Mouse (Mus musculus): Measurements from ENCODE around the gene Frat1. TPM values are rescaled to one million over a fixed set of nuclear protein-coding genes. Genes with fewer than 3 reads are reported as not detected.

The Frat1 gene
- polyA plus RNA-seq (2016; fragmentation: Nextera tagmentation; extraction: Ambion mirVana) = 3.2 and 6.6 TPM in 2 replicates

- H3K27ac ChIP-seq = peak within 1 kb of the TSS; percentile 97
- peak; percentile 96 for DNase-seq (ENCODE audit: low spot score)
- H3K4me1 ChIP-seq = peaks cover 17% of the 10 kb centered on the region
- peak within 1 kb of the TSS; percentile 83 for H3K4me3 ChIP-seq
- peaks cover 20% of the 10 kb centered on the region for H3K27me3 ChIP-seq (ENCODE audit: insufficient read depth, poor library complexity, severe bottlenecking)
- no peaks in the 10 kb centered on the region for H3K36me3 ChIP-seq
- no peaks in the 10 kb centered on the region for H3K9me3 ChIP-seq
- 1% methylated on average over 39 of the region's 39 CpGs for WGBS
Measured at GRCm38 (mm10) chr19:41829381-41830105, at the start of gene Frat1. TSS of gene Frat1 (plus strand) at chr19:41829970.

GRCm38 (mm10) chr19:41786896-41787295 lies 42.9 kb upstream of the Frat1 start:
- Histone ChIP-seq H3K27ac (no peak overlapping the region), H3K27me3 (ENCODE audit: insufficient read depth, poor library complexity, severe bottlenecking) (no peaks in the 10 kb centered on the region), H3K36me3 (peaks cover 58% of the 10 kb centered on the region), H3K4me3 (no peak overlapping the region), H3K9me3 (no peaks in the 10 kb centered on the region), H3K4me1 (0 out of 2 replicates have a peak, but pooled peaks cover 2% of the 10 kb centered on the region)
- 96% methylated on average over 1 of the region's 1 CpGs for WGBS
- DNase-seq (ENCODE audit: low spot score) = no peak

DNA sequence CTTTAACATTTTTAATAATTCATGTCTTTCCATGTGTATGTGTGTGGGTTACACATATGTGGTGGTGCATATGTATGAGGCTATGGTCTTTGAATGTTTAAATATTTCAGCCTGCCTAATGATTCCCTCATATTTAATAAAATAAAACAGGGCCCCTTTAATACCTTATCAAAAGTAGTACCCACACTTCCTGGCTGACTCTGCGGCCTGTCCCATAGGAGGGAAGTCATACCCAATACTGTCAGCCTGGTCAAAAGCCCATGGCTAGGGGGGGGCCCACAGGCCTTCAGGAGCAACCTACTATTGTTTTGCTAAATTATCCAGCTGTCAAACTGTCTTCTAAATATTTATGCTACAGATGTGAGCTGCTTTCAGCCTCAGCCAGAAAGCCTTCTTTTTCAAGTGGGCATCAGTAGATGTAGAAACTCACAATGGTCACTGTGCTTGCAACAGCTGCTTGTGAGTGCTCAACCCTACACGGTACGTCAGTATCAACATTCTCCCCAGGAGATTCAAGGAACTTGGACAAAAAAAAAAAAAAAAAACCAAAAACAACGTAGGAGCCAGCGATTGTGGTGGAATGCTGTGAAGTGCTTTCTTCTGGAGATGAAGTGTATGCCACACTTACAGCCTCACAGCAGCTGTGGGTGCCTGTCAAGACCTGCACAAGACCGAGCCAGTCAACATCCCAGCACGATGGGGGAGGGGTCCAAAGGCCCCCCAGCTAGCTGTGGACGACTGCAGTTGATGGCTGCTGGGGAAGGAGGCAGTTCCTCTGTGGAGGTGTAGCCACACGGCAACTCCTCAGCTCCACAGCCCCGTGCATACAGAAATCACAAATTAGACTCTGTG lies 40.4 kb upstream of the Frat1 start:
- no peak overlapping the region for H3K4me3 ChIP-seq
- H3K27ac ChIP-seq = no peak overlapping the region
- H3K9me3 ChIP-seq = no peaks in the 10 kb centered on the region
- DNase-seq (ENCODE audit: low spot score) = no peak
- peaks cover 43% of the 10 kb centered on the region for H3K36me3 ChIP-seq
- 61% methylated on average over 10 of the region's 10 CpGs for WGBS
- H3K27me3 ChIP-seq (ENCODE audit: insufficient read depth, poor library complexity, severe bottlenecking) = no peaks in the 10 kb centered on the region
- H3K4me1 ChIP-seq = 0 out of 2 replicates have a peak, but pooled peaks cover 6% of the 10 kb centered on the region

DNA sequence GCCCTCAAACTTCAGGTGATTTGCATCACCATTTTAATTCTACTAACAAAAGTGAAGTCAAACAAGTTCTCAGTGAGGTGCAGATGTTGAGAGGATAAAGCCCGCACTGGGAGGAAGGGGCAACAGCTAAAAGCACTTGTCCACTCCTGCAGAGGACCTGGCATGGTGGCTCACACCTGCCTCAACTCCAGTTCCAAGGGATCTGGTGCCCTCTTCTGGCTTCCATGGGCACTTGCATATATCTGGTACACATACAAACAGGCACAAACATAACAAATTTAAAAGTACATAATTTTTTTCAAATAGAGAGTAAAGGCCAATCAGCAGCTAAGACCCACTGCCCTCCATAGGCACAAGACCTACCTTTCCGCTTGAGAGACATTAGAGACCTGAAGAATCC lies 38.4 kb upstream of the Frat1 start:
- WGBS = 86% methylated on average over 2 of the region's 2 CpGs
- no peaks in the 10 kb centered on the region for H3K9me3 ChIP-seq
- DNase-seq (ENCODE audit: low spot score) = no peak
- H3K4me3 ChIP-seq = no peak overlapping the region
- H3K4me1 ChIP-seq = 0 out of 2 replicates have a peak, but pooled peaks cover 6% of the 10 kb centered on the region
- H3K36me3 ChIP-seq = peaks cover 28% of the 10 kb centered on the region
- no peak overlapping the region for H3K27ac ChIP-seq
- H3K27me3 ChIP-seq (ENCODE audit: insufficient read depth, poor library complexity, severe bottlenecking) = no peaks in the 10 kb centered on the region

DNA sequence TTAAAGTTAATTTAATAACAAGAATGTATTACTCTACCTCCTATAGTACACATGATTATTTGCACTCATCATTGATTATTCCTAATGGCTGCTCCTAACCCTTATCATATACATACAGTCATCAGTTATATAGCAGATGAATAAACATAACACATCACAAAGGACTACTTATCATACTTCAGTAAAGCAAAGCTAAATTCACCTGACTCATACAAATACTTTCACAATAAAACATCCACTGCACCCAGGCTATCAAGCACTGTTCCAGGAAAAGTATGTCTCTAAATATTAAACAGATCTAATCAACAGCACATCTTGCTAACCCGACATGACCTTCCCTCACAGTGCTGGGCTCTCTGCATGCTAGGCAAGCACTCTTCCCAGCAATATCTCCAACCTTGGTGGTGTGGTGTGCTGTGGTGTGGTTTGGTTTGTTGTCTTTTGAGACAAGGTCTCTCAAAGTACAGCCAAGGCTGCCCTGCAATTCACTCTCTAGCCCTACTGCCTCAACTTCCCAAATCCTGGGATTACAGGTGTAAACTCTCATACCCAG lies 36.8 kb upstream of the Frat1 start:
- H3K4me3 ChIP-seq = no peak overlapping the region
- no peak overlapping the region for H3K27ac ChIP-seq
- peaks cover 18% of the 10 kb centered on the region for H3K36me3 ChIP-seq
- DNase-seq (ENCODE audit: low spot score) = no peak
- H3K4me1 ChIP-seq = 0 out of 2 replicates have a peak, but pooled peaks cover 6% of the 10 kb centered on the region
- WGBS = 77% methylated on average over 1 of the region's 1 CpGs
- H3K9me3 ChIP-seq = no peaks in the 10 kb centered on the region
- no peaks in the 10 kb centered on the region for H3K27me3 ChIP-seq (ENCODE audit: insufficient read depth, poor library complexity, severe bottlenecking)

GRCm38 (mm10) chr19:41794017-41794416 lies 35.8 kb upstream of the Frat1 start:
- no peak for DNase-seq (ENCODE audit: low spot score)
- H3K4me3 ChIP-seq = no peak overlapping the region
- no peaks in the 10 kb centered on the region for H3K9me3 ChIP-seq
- peaks cover 18% of the 10 kb centered on the region for H3K36me3 ChIP-seq
- H3K27ac ChIP-seq = no peak overlapping the region
- H3K27me3 ChIP-seq (ENCODE audit: insufficient read depth, poor library complexity, severe bottlenecking) = no peaks in the 10 kb centered on the region
- 0 out of 2 replicates have a peak, but pooled peaks cover 6% of the 10 kb centered on the region for H3K4me1 ChIP-seq

- no peak overlapping the region for H3K4me3 ChIP-seq
- peaks cover 5% of the 10 kb centered on the region; the same call in 1 of the 2 replicates for H3K4me1 ChIP-seq
- H3K27me3 ChIP-seq (ENCODE audit: insufficient read depth, poor library complexity, severe bottlenecking) = no peaks in the 10 kb centered on the region
- H3K36me3 ChIP-seq = peaks cover 14% of the 10 kb centered on the region
- DNase-seq (ENCODE audit: low spot score) = no peak
- H3K27ac ChIP-seq = no peak overlapping the region
- 83% methylated on average over 6 of the region's 6 CpGs for WGBS
- no peaks in the 10 kb centered on the region for H3K9me3 ChIP-seq
Measured at GRCm38 (mm10) chr19:41794901-41795300, 34.9 kb upstream of the Frat1 start.

GRCm38 (mm10) chr19:41796148-41796760 lies 33.5 kb upstream of the Frat1 start:
- no peaks in the 10 kb centered on the region for H3K27me3 ChIP-seq (ENCODE audit: insufficient read depth, poor library complexity, severe bottlenecking)
- H3K4me3 ChIP-seq = no peak overlapping the region
- H3K36me3 ChIP-seq = peaks cover 5% of the 10 kb centered on the region
- no peaks in the 10 kb centered on the region for H3K9me3 ChIP-seq
- no peak for DNase-seq (ENCODE audit: low spot score)
- peaks cover 15% of the 10 kb centered on the region for H3K4me1 ChIP-seq
- WGBS = 88% methylated on average over 3 of the region's 3 CpGs
- no peak overlapping the region for H3K27ac ChIP-seq

- Histone ChIP-seq H3K4me3 (no peak overlapping the region), H3K27me3 (ENCODE audit: insufficient read depth, poor library complexity, severe bottlenecking) (no peaks in the 10 kb centered on the region), H3K9me3 (no peaks in the 10 kb centered on the region), H3K4me1 (peaks cover 15% of the 10 kb centered on the region), H3K27ac (no peak overlapping the region), H3K36me3 (no peaks in the 10 kb centered on the region)
- no peak for DNase-seq (ENCODE audit: low spot score)
- WGBS = 85% methylated on average over 12 of the region's 12 CpGs
Measured at GRCm38 (mm10) chr19:41796789-41797327, 32.9 kb upstream of the Frat1 start.

- no peak for DNase-seq (ENCODE audit: low spot score)
- H3K36me3 ChIP-seq = no peaks in the 10 kb centered on the region
- WGBS = 95% methylated on average over 6 of the region's 6 CpGs
- H3K4me1 ChIP-seq = peaks cover 18% of the 10 kb centered on the region
- no peaks in the 10 kb centered on the region for H3K9me3 ChIP-seq
- no peak overlapping the region for H3K27ac ChIP-seq
- no peaks in the 10 kb centered on the region for H3K27me3 ChIP-seq (ENCODE audit: insufficient read depth, poor library complexity, severe bottlenecking)
- no peak overlapping the region for H3K4me3 ChIP-seq
Measured at GRCm38 (mm10) chr19:41797536-41797935, 32.2 kb upstream of the Frat1 start.

DNA sequence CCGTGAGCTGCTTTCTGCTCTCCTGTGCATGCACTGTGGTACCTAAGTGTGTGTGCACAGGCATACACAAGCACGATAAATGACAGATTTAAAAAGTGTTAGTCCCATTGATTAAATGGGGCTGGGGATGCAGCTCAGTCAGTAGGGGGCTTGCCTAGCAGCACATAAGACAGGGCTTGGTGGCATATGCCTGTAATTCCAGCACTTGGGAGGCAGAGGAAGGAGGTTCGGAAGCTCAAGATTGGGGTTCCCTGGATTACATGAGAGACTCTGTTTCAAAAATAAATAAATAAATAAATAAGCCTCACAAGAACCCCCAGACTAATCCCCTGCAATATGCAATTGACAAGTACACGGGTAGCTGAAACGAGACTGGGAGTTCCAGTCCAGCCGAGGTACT lies 29.3 kb upstream of the Frat1 start:
- WGBS = 48% methylated on average over 6 of the region's 6 CpGs
- Histone ChIP-seq H3K4me1 (peaks cover 17% of the 10 kb centered on the region), H3K9me3 (0 out of 2 replicates have a peak, but pooled peaks cover under 1% of the 10 kb centered on the region), H3K27ac (no peak overlapping the region), H3K27me3 (ENCODE audit: insufficient read depth, poor library complexity, severe bottlenecking) (no peaks in the 10 kb centered on the region), H3K4me3 (peak overlapping the region; percentile 77), H3K36me3 (no peaks in the 10 kb centered on the region)
- no peak for DNase-seq (ENCODE audit: low spot score)

GRCm38 (mm10) chr19:41800986-41801741 lies 28.6 kb upstream of the Frat1 start:
- no peak for DNase-seq (ENCODE audit: low spot score)
- 6% methylated on average over 26 of the region's 26 CpGs for WGBS
- H3K4me3 ChIP-seq = peak overlapping the region; percentile 77
- H3K27me3 ChIP-seq (ENCODE audit: insufficient read depth, poor library complexity, severe bottlenecking) = no peaks in the 10 kb centered on the region
- H3K36me3 ChIP-seq = no peaks in the 10 kb centered on the region
- H3K4me1 ChIP-seq = peaks cover 17% of the 10 kb centered on the region
- peak overlapping the region; percentile 90 for H3K27ac ChIP-seq
- peaks cover 6% of the 10 kb centered on the region; the same call in 1 of the 2 replicates for H3K9me3 ChIP-seq
